Mouse (Mus musculus): ENCODE results near the gene Ptpn23.
A peak's percentile ranks its signal among the peaks of the same experiment; 100 is the strongest.

Gene Ptpn23

GRCm38 (mm10) chr9:110408099-110408773 lies at the start of gene Ptpn23:
TSS of gene Ptpn23 (minus strand) at chr9:110408213.
- DNase-seq (ENCODE audit: low read depth, low spot score): peak; percentile 98

- peak; percentile 76 for DNase-seq (ENCODE audit: low read depth, low spot score)
These were observed 44.5 kb upstream of the Ptpn23 start for GRCm38 (mm10) chr9:110452523-110452922.

GRCm38 (mm10) chr9:110448857-110449617 lies 41.0 kb upstream of the Ptpn23 start:
- DNase-seq (ENCODE audit: low read depth, low spot score): peak; percentile 85

- DNase-seq (ENCODE audit: low read depth, low spot score): no peak
These were observed 40.3 kb upstream of the Ptpn23 start for GRCm38 (mm10) chr9:110448356-110448755.

- DNase-seq (ENCODE audit: low read depth, low spot score): no peak
These were observed 32.5 kb upstream of the Ptpn23 start for GRCm38 (mm10) chr9:110440559-110440958.

GRCm38 (mm10) chr9:110440049-110440448 lies 32.0 kb upstream of the Ptpn23 start:
- no peak for DNase-seq (ENCODE audit: low read depth, low spot score)

GRCm38 (mm10) chr9:110436041-110436440 lies 28.0 kb upstream of the Ptpn23 start:
- no peak for DNase-seq (ENCODE audit: low read depth, low spot score)

- peak; percentile 24 for DNase-seq (ENCODE audit: low read depth, low spot score)
These were observed 25.0 kb upstream of the Ptpn23 start for GRCm38 (mm10) chr9:110433045-110433444.

- DNase-seq (ENCODE audit: low read depth, low spot score): no peak
These were observed 23.2 kb upstream of the Ptpn23 start for GRCm38 (mm10) chr9:110431241-110431640.

- DNase-seq (ENCODE audit: low read depth, low spot score): no peak
These were observed 11.6 kb upstream of the Ptpn23 start, which contains the start of gene Ngp for GRCm38 (mm10) chr9:110419511-110420112. TSS of gene Ngp (plus strand) at chr9:110419747.

- peak; percentile 55 for DNase-seq (ENCODE audit: low read depth, low spot score)
These were observed 5.8 kb upstream of the Ptpn23 start for GRCm38 (mm10) chr9:110413785-110414184.

- no peak for DNase-seq (ENCODE audit: low read depth, low spot score)
These were observed 4.9 kb upstream of the Ptpn23 start for GRCm38 (mm10) chr9:110412926-110413325.

- peak; percentile 86 for DNase-seq (ENCODE audit: low read depth, low spot score)
These were observed 3.2 kb upstream of the Ptpn23 start for GRCm38 (mm10) chr9:110410908-110411887.

GRCm38 (mm10) chr9:110407311-110408098 lies 508 bp downstream of the Ptpn23 start:
- DNase-seq (ENCODE audit: low read depth, low spot score): peak; percentile 78

- DNase-seq (ENCODE audit: low read depth, low spot score): peak; percentile 36
These were observed 4.8 kb downstream of the Ptpn23 start for GRCm38 (mm10) chr9:110403240-110403639.

GRCm38 (mm10) chr9:110402731-110403130 lies 5.3 kb downstream of the Ptpn23 start:
- no peak for DNase-seq (ENCODE audit: low read depth, low spot score)

- DNase-seq (ENCODE audit: low read depth, low spot score): no peak
These were observed 7.4 kb downstream of the Ptpn23 start for GRCm38 (mm10) chr9:110400650-110401049.

GRCm38 (mm10) chr9:110393295-110393694 lies 14.7 kb downstream of the Ptpn23 start:
- DNase-seq (ENCODE audit: low read depth, low spot score): no peak

GRCm38 (mm10) chr9:110390843-110391242 lies 17.2 kb downstream of the Ptpn23 start:
- no peak for DNase-seq (ENCODE audit: low read depth, low spot score)

GRCm38 (mm10) chr9:110388011-110388410 lies 20.0 kb downstream of the Ptpn23 start:
- DNase-seq (ENCODE audit: low read depth, low spot score): no peak
